Mouse (Mus musculus) forebrain, embryonic 15.5 days (tissue): ENCODE measurements around the gene Arhgap22. TPM values are rescaled to one million over a fixed set of nuclear protein-coding genes. Genes with fewer than 3 reads are reported as not detected.

Experiments used
- ATAC-seq: fragments of 200-750 bp; cut with Nextera tagmentation; replicated peaks from 2 replicates; pipeline ENCODE4 v1.8.0; 2017; ENCODE audit warnings: mild to moderate bottlenecking, moderate TSS enrichment, moderate library complexity
- H3K27ac ChIP-seq: fragments of 300-500 bp; sonication (generic); replicated peaks from 2 replicates; pipeline ENCODE4 v1.5.1; 2015; ENCODE audit warnings: mild to moderate bottlenecking, inconsistent platforms
- H3K27me3 ChIP-seq: fragments of 300-500 bp; sonication (generic); 2 replicates; pipeline ENCODE4 v1.6.1; 2015; ENCODE audit warnings: inconsistent platforms
- H3K36me3 ChIP-seq: fragments of 300-500 bp; sonication (generic); 2 replicates; pipeline ENCODE4 v1.6.1; 2015; ENCODE audit warnings: mild to moderate bottlenecking, inconsistent platforms
- H3K4me1 ChIP-seq: fragments of 300-500 bp; sonication (generic); 2 replicates; pipeline ENCODE4 v1.6.1; 2015; ENCODE audit warnings: inconsistent platforms
- H3K4me2 ChIP-seq: fragments of 300-500 bp; sonication (generic); replicated peaks from 2 replicates; pipeline ENCODE4 v1.6.1; 2015; ENCODE audit warnings: mild to moderate bottlenecking, inconsistent platforms
- H3K4me3 ChIP-seq: fragments of 300-500 bp; sonication (generic); 2 replicates; pipeline ENCODE4 v1.5.1; 2015; ENCODE audit warnings: mild to moderate bottlenecking, inconsistent platforms
- H3K9ac ChIP-seq: fragments of 300-500 bp; sonication (generic); replicated peaks from 2 replicates; pipeline ENCODE4 v1.6.1; 2015; ENCODE audit warnings: mild to moderate bottlenecking, inconsistent platforms
- H3K9me3 ChIP-seq: fragments of 300-500 bp; sonication (generic); 2 replicates; pipeline ENCODE4 v1.6.1; 2016; ENCODE audit warnings: inconsistent platforms
- WGBS: fragments of 180-500 bp; shearing (Covaris S2); methylation state at CpG from one replicate; pipeline ENCODE4 v1.1.7; 2015; ENCODE audit warnings: mixed read lengths; 5-methylcytosine and 5-hydroxymethylcytosine counted together
- polyA plus RNA-seq: library from polyadenylated mRNA; unstranded; fragments of >200 nt; fragmentation: Nextera tagmentation; extraction: Ambion mirVana; gene quantifications from 2 replicates; pipeline ENCODE4 v1.2.1, GENCODE M21; 2015

Gene Arhgap22
- polyA plus RNA-seq, 1 experiment from 2014 or later, result 1.4 TPM

GRCm38 (mm10) chr14:33248741-33249140 lies 34.9 kb downstream of the Arhgap22 start:
- 0 out of 2 replicates have a peak, but pooled peaks cover 10% of the 10 kb centered on the region for H3K27me3 ChIP-seq
- no peak for ATAC-seq
- no peak overlapping the region for H3K9ac ChIP-seq
- peaks cover 14% of the 10 kb centered on the region for H3K4me1 ChIP-seq
- no peak overlapping the region for H3K4me2 ChIP-seq
- no peak overlapping the region for H3K4me3 ChIP-seq
- 79% methylated on average over 5 of the region's 5 CpGs for WGBS
- no peak overlapping the region for H3K27ac ChIP-seq
- no peaks in the 10 kb centered on the region for H3K9me3 ChIP-seq
- H3K36me3 ChIP-seq, result no peaks in the 10 kb centered on the region

DNA sequence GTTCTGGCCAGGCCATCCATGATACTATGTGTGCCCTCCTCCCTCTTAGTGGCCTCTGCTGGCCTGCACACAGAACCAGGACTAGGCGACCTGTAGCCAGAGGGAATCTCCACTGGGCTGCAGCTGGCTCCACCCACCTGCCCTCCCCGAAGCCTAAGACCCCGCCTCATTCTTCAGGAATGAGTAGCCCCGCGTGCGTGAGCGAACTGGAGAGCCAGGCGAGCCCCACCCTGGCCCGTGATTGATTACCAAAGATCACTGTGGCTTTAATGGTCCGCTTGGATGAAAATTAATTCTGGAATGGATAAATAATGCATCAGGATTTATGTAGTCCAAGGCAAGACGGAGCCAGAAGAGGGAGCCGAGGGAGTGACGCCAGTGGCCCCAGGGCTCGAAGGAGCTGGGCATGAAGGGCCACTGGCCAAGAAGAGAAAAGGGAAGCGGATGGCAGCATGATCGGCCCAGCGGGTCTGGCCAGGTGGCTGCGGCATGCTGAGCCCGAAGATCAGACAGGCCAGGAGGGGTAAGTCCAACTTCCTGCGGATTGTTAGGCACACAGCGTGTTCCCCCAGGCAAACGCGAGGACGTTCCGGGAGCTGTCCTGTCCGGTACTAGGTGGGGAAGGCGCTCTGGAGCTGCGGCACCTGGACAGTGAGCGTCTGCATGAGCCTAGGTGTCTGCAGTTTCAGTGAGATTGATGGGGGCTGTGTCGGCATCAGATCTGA lies 36.6 kb downstream of the Arhgap22 start:
- WGBS, result under 1% methylated on average over 30 of the region's 30 CpGs
- peak overlapping the region; percentile 38 for H3K4me3 ChIP-seq
- 0 out of 2 replicates have a peak, but pooled peaks cover 10% of the 10 kb centered on the region for H3K27me3 ChIP-seq
- H3K36me3 ChIP-seq, result no peaks in the 10 kb centered on the region
- no peak overlapping the region for H3K27ac ChIP-seq
- H3K4me2 ChIP-seq, result peak overlapping the region; percentile 88
- H3K9ac ChIP-seq, result peak overlapping the region; percentile 35
- no peaks in the 10 kb centered on the region for H3K9me3 ChIP-seq
- H3K4me1 ChIP-seq, result peaks cover 14% of the 10 kb centered on the region
- no peak; the same call in 1 of the 2 replicates for ATAC-seq

DNA sequence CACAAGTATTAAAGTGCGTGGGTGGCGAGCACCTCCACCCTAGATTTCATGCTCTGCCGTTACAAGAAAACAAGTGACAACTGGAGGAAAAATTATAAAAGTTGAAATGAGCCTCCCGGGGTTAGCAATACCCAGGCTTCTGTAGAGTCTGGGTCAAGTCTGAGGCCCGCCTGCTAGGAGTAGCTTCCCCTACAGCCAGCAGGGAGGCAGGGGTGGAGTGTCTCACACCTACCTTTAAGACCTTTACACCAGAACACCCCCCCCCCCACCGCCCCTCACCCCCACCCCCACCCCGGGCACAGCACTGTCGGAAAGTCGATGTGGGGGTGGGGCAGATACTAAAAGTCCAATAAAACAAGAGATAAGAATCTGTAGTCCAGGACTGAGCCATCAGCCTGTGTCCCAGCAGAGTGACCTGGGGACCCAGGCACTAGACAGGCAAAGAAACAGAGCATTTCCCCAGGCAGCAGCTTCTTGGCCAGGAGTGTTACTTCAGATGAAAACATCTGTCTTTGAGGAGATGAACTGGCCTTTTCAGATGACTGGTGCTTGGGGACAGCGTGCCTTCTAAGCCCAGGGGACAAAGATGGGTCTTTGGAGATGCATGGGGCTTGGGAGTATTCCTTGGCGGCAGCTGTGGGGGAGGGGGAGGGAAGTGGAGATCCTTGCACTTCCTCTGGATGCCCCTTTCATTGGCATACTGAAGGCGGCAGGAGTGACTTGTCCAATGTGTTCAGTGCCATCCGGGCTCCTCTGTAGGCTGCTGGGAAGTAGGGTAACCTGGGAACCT lies 37.3 kb downstream of the Arhgap22 start:
- 7% methylated on average over 13 of the region's 13 CpGs for WGBS
- Histone ChIP-seq H3K27me3 (0 out of 2 replicates have a peak, but pooled peaks cover 10% of the 10 kb centered on the region), H3K9me3 (no peaks in the 10 kb centered on the region), H3K4me3 (peak overlapping the region; percentile 38), H3K4me1 (peaks cover 14% of the 10 kb centered on the region), H3K9ac (peak overlapping the region; percentile 35; the same call in 1 of the 2 replicates), H3K36me3 (no peaks in the 10 kb centered on the region), H3K27ac (no peak overlapping the region), H3K4me2 (peak overlapping the region; percentile 88)
- no peak for ATAC-seq

DNA sequence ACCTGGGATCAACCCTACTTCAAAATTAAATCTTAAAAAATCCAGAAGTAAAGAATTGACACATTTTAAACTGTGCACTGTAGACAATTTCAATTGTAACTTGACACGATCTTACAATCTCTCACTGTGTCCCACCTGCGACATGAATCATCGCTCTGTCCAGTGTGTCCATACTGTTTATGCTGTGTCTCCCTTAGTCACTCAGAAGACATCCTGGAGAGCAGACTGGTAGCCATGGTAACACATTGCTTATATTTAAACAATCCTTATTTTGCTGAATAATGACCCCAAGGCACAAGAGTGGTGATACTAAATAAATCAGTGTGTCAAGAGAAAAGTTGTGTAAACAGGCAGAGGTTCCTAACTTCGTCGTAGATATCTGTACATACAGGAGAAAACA lies 44.4 kb downstream of the Arhgap22 start:
- Histone ChIP-seq H3K4me2 (no peak overlapping the region), H3K9ac (no peak overlapping the region), H3K36me3 (no peaks in the 10 kb centered on the region), H3K9me3 (no peaks in the 10 kb centered on the region), H3K4me1 (no peaks in the 10 kb centered on the region), H3K27ac (no peak overlapping the region), H3K27me3 (no peaks in the 10 kb centered on the region), H3K4me3 (no peak overlapping the region)
- ATAC-seq, result no peak
- 86% methylated on average over 5 of the region's 5 CpGs for WGBS

DNA sequence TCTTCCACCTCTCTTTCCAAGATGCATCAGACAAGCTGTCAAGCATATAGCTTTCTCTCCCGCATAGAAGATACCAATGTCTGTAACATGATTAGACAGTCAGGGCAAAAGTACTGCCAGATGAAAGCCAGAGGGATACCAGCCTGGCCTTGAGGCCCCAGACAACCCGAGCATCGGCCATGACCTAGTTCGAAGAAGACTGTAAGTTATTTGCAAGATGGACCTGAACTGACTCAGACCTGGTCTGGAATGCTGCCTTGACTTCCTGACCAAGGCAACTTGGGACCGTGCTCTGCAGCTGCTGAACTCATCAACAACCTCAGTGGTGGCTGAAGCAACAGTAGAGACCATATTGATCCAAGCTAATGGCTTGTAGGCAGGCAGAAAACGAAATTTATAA lies 46.3 kb downstream of the Arhgap22 start:
- Histone ChIP-seq H3K4me1 (no peaks in the 10 kb centered on the region), H3K4me3 (no peak overlapping the region), H3K27me3 (no peaks in the 10 kb centered on the region), H3K27ac (no peak overlapping the region), H3K36me3 (no peaks in the 10 kb centered on the region), H3K4me2 (no peak overlapping the region), H3K9me3 (no peaks in the 10 kb centered on the region), H3K9ac (no peak overlapping the region)
- WGBS, result 92% methylated on average over 6 of the region's 6 CpGs
- ATAC-seq, result no peak

DNA sequence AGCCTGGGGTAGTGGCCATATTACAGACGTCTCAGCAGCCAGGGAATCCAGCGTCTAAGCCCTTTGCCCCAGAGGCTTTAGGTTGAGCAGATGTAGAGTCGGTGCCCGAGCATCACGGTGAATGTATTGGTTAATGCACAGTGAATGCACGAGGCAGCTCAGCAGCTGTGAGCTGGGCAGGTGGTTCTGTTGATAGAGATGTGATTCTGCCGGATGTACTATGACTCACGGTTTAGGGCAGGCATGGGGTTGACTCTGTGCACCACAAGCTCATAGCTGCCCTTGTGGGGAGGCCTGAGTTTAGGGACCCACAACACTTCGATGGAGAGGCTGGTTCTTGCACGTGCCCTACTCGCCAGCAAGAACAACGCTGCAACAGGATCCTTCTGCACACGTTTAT lies 51.0 kb downstream of the Arhgap22 start:
- peaks cover 3% of the 10 kb centered on the region; the same call in 1 of the 2 replicates for H3K9me3 ChIP-seq
- no peak overlapping the region for H3K9ac ChIP-seq
- WGBS, result 95% methylated on average over 13 of the region's 13 CpGs
- no peaks in the 10 kb centered on the region for H3K27me3 ChIP-seq
- no peak overlapping the region for H3K4me2 ChIP-seq
- H3K27ac ChIP-seq, result no peak overlapping the region
- no peaks in the 10 kb centered on the region for H3K4me1 ChIP-seq
- H3K36me3 ChIP-seq, result no peaks in the 10 kb centered on the region
- ATAC-seq, result no peak
- no peak overlapping the region for H3K4me3 ChIP-seq

DNA sequence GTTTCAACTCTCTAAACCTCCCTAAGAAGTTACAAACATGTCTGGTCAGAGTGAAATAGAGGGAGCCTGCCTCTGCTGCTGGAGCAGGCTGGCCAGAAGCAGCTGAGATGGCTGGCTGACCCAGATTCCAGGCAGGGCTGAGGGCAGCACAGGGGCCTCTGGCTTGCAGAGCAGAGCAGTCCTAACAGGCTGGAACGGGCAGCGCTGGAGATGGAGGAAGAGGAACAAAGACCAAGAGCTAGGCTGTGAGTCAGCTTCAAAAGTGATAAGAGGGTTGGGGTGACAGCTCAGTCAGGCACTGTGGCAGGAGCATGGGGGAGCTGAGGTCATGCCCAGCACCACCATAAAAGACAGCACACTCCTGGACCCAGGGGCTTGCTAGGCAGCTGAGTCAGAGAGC lies 62.4 kb downstream of the Arhgap22 start:
- H3K4me3 ChIP-seq, result no peak overlapping the region
- no peak overlapping the region for H3K27ac ChIP-seq
- no peak for ATAC-seq
- H3K9ac ChIP-seq, result no peak overlapping the region
- H3K4me2 ChIP-seq, result no peak overlapping the region
- H3K27me3 ChIP-seq, result no peaks in the 10 kb centered on the region
- 89% methylated on average over 2 of the region's 2 CpGs for WGBS
- no peaks in the 10 kb centered on the region for H3K9me3 ChIP-seq
- no peaks in the 10 kb centered on the region for H3K4me1 ChIP-seq
- H3K36me3 ChIP-seq, result no peaks in the 10 kb centered on the region

DNA sequence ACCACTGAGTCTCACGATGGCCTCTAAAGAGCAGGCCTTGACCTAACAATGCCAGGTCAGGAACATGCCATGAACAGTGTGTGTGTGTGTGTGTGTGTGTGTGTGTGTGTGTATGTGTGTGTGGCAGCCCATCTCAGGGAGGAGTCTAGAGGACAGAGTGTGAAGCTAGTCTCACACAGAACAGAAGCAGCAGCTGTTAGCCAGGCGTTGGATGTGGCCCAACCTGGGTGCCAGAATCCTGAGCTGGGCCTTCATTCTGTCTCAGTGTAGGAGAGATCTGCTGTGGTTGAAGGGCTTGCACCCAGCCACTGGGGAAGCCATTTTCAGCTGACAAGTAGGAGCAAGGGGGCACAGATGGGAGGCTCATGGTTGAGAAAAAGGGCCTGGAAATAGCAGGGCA lies 64.5 kb downstream of the Arhgap22 start:
- no peak overlapping the region for H3K4me3 ChIP-seq
- H3K36me3 ChIP-seq, result no peaks in the 10 kb centered on the region
- no peaks in the 10 kb centered on the region for H3K9me3 ChIP-seq
- no peak overlapping the region for H3K4me2 ChIP-seq
- no peak overlapping the region for H3K27ac ChIP-seq
- no peaks in the 10 kb centered on the region for H3K4me1 ChIP-seq
- WGBS, result 75% methylated on average over 2 of the region's 2 CpGs
- no peak for ATAC-seq
- no peak overlapping the region for H3K9ac ChIP-seq
- H3K27me3 ChIP-seq, result no peaks in the 10 kb centered on the region

DNA sequence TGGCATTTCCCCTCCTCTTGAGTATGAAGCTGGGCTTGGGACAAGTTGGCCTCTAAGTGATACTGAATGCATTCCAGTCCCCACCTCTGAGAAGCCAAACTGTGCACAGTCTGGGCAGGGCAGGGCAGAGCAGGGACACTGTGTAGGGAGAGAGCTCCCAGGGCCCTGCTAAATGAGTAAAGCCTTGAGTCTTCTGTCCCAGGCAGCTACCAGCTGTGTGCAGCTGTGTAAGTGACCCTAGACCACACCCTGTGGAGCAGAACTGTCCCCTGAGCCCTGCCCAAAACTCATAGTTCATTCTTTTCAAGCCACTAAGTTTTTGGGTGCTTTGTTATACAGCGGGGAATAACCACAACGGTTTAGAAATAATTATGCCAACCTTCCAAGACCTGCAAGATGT lies 67.1 kb downstream of the Arhgap22 start:
- Histone ChIP-seq H3K27me3 (no peaks in the 10 kb centered on the region), H3K27ac (no peak overlapping the region), H3K4me3 (no peak overlapping the region), H3K4me2 (no peak overlapping the region), H3K9me3 (no peaks in the 10 kb centered on the region), H3K9ac (no peak overlapping the region), H3K36me3 (no peaks in the 10 kb centered on the region), H3K4me1 (no peaks in the 10 kb centered on the region)
- 89% methylated on average over 2 of the region's 2 CpGs for WGBS
- ATAC-seq, result no peak

GRCm38 (mm10) chr14:33282447-33282846 lies 68.6 kb downstream of the Arhgap22 start:
- Histone ChIP-seq H3K4me3 (no peak overlapping the region), H3K36me3 (no peaks in the 10 kb centered on the region), H3K27me3 (no peaks in the 10 kb centered on the region), H3K4me2 (no peak overlapping the region), H3K9me3 (no peaks in the 10 kb centered on the region), H3K27ac (no peak overlapping the region), H3K9ac (no peak overlapping the region), H3K4me1 (no peaks in the 10 kb centered on the region)
- no peak for ATAC-seq
- WGBS, result 87% methylated on average over 4 of the region's 4 CpGs

GRCm38 (mm10) chr14:33287920-33288319 lies 74.1 kb downstream of the Arhgap22 start:
- H3K36me3 ChIP-seq, result no peaks in the 10 kb centered on the region
- WGBS, result 76% methylated on average over 4 of the region's 4 CpGs
- H3K4me3 ChIP-seq, result no peak overlapping the region
- H3K4me1 ChIP-seq, result no peaks in the 10 kb centered on the region
- H3K9ac ChIP-seq, result no peak overlapping the region
- H3K4me2 ChIP-seq, result no peak overlapping the region
- no peak for ATAC-seq
- no peaks in the 10 kb centered on the region for H3K9me3 ChIP-seq
- H3K27ac ChIP-seq, result no peak overlapping the region
- H3K27me3 ChIP-seq, result no peaks in the 10 kb centered on the region

DNA sequence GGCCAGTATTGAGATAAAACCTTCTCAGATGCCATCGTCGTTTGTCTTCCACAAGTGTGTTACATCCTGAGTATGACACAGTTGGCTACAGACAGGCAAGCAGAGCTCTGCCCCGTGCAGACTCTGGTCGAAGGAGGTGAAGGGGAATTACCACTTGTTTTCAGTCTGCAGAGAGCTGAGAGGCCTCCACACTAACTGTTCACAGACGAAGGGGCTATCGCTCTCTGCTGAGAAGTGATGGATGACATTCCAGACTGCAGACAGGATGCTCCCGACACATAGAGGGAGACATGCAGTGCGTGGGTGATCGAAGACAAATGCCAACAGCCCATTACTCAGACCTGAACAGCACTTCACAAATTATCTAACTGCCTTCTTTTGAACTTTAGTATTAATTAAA lies 76.2 kb downstream of the Arhgap22 start:
- Histone ChIP-seq H3K9ac (no peak overlapping the region), H3K27ac (no peak overlapping the region), H3K27me3 (no peaks in the 10 kb centered on the region), H3K9me3 (no peaks in the 10 kb centered on the region), H3K4me2 (no peak overlapping the region), H3K36me3 (no peaks in the 10 kb centered on the region), H3K4me1 (no peaks in the 10 kb centered on the region), H3K4me3 (no peak overlapping the region)
- ATAC-seq, result no peak
- WGBS, result 85% methylated on average over 9 of the region's 9 CpGs
